Mouse (Mus musculus) bone marrow macrophage, adult 2 months (primary cell): ENCODE data around the gene Myd88.

Experiments
- CTCF ChIP-seq: IDR thresholded peaks from 2 replicates; pipeline ENCODE4 v1.5.1; 2012; ENCODE audit warnings: low read depth, mild to moderate bottlenecking, low read length, moderate library complexity
- POLR2A ChIP-seq: IDR thresholded peaks from 2 replicates; pipeline ENCODE4 v1.6.1; 2012; ENCODE audit warnings: mild to moderate bottlenecking, low read depth, low read length, borderline replicate concordance

GRCm38 (mm10) chr9:119290791-119291190, 50.4 kb downstream of the Myd88 start:
- TF ChIP-seq CTCF (no peak), POLR2A (no peak)
